Mouse (Mus musculus) liver, embryonic 15.5 days (tissue): ENCODE data around the gene Gm37240. TPM values are rescaled to one million over a fixed set of nuclear protein-coding genes. Genes with fewer than 3 reads are reported as not detected.

ENCODE experiments used
- ATAC-seq: fragments of 200-750 bp; cut with Nextera tagmentation; 2 replicates; pipeline ENCODE4 v1.8.0; 2017; ENCODE audit warnings: moderate number of reproducible peaks, mild to moderate bottlenecking, moderate library complexity; ENCODE audit not compliant: insufficient read depth
- H3K27ac ChIP-seq: fragments of 300-500 bp; sonication (generic); replicated peaks from 2 replicates; pipeline ENCODE4 v1.5.1; 2015; ENCODE audit warnings: mild to moderate bottlenecking, inconsistent platforms
- H3K27me3 ChIP-seq: fragments of 300-500 bp; sonication (generic); 2 replicates; pipeline ENCODE4 v1.6.1; 2015; ENCODE audit warnings: mild to moderate bottlenecking, inconsistent platforms
- H3K36me3 ChIP-seq: fragments of 300-500 bp; sonication (generic); replicated peaks from 2 replicates; pipeline ENCODE4 v1.6.1; 2015; ENCODE audit warnings: moderate library complexity, mild to moderate bottlenecking, inconsistent platforms
- H3K4me1 ChIP-seq: fragments of 300-500 bp; sonication (generic); replicated peaks from 2 replicates; pipeline ENCODE4 v1.6.1; 2015; ENCODE audit warnings: inconsistent platforms
- H3K4me2 ChIP-seq: fragments of 300-500 bp; sonication (generic); 2 replicates; pipeline ENCODE4 v1.6.1; 2015; ENCODE audit warnings: moderate library complexity, mild to moderate bottlenecking, inconsistent platforms
- H3K4me3 ChIP-seq: fragments of 300-500 bp; sonication (generic); replicated peaks from 2 replicates; pipeline ENCODE4 v1.5.1; 2015; ENCODE audit warnings: mild to moderate bottlenecking, inconsistent platforms
- H3K9ac ChIP-seq: fragments of 300-500 bp; sonication (generic); 2 replicates; pipeline ENCODE4 v1.6.1; 2015; ENCODE audit warnings: moderate library complexity, mild to moderate bottlenecking, inconsistent platforms
- H3K9me3 ChIP-seq: fragments of 300-500 bp; sonication (generic); replicated peaks from 2 replicates; pipeline ENCODE4 v1.6.1; 2016; ENCODE audit warnings: inconsistent platforms
- WGBS: fragments of 180-500 bp; shearing (Covaris S2); methylation state at CpG from one replicate; pipeline ENCODE4 v1.1.7; 2015; ENCODE audit warnings: mixed read lengths; ENCODE audit not compliant: insufficient replicate concordance; 5-methylcytosine and 5-hydroxymethylcytosine counted together
- polyA plus RNA-seq: library from polyadenylated mRNA; unstranded; fragments of >200 nt; fragmentation: Nextera tagmentation; extraction: Ambion mirVana; gene quantifications from 2 replicates; pipeline ENCODE4 v1.2.1, GENCODE M21; 2015

Gene Gm37240
- polyA plus RNA-seq, 1 experiment from 2014 or later: 0.24 TPM

- Histone ChIP-seq H3K27me3 (no peaks in the 10 kb centered on the region), H3K36me3 (no peaks in the 10 kb centered on the region), H3K4me3 (no peak overlapping the region), H3K27ac (no peak overlapping the region), H3K9me3 (no peaks in the 10 kb centered on the region), H3K4me2 (no peak overlapping the region), H3K4me1 (no peaks in the 10 kb centered on the region), H3K9ac (no peak overlapping the region)
- ATAC-seq: no peak
- 73% methylated on average over 6 of the region's 6 CpGs for whole genome bisulfite sequencing
Measured at GRCm38 (mm10) chr3:85021816-85022215, 865.5 kb downstream of the Gm37240 start.

- Histone ChIP-seq H3K27ac (no peak overlapping the region), H3K9ac (no peak overlapping the region), H3K27me3 (no peaks in the 10 kb centered on the region), H3K36me3 (no peaks in the 10 kb centered on the region), H3K9me3 (no peaks in the 10 kb centered on the region), H3K4me2 (no peak overlapping the region), H3K4me3 (no peak overlapping the region), H3K4me1 (no peaks in the 10 kb centered on the region)
- ATAC-seq: no peak
Measured at GRCm38 (mm10) chr3:85020137-85020536, 867.2 kb downstream of the Gm37240 start.

- no peaks in the 10 kb centered on the region for H3K27me3 ChIP-seq
- no peak overlapping the region for H3K4me3 ChIP-seq
- ATAC-seq: no peak
- no peaks in the 10 kb centered on the region for H3K36me3 ChIP-seq
- no peaks in the 10 kb centered on the region for H3K9me3 ChIP-seq
- H3K27ac ChIP-seq: no peak overlapping the region
- 63% methylated on average over 9 of the region's 9 CpGs for WGBS
- H3K9ac ChIP-seq: no peak overlapping the region
- H3K4me2 ChIP-seq: no peak overlapping the region
- H3K4me1 ChIP-seq: no peaks in the 10 kb centered on the region
Measured at GRCm38 (mm10) chr3:85015667-85016066, 871.7 kb downstream of the Gm37240 start.

GRCm38 (mm10) chr3:85012889-85013288, 874.4 kb downstream of the Gm37240 start:
- Histone ChIP-seq H3K27ac (no peak overlapping the region), H3K4me1 (no peaks in the 10 kb centered on the region), H3K9me3 (no peaks in the 10 kb centered on the region), H3K27me3 (no peaks in the 10 kb centered on the region), H3K4me2 (no peak overlapping the region), H3K9ac (no peak overlapping the region), H3K36me3 (no peaks in the 10 kb centered on the region), H3K4me3 (no peak overlapping the region)
- 61% methylated on average over 6 of the region's 6 CpGs for WGBS
- ATAC-seq: no peak

GRCm38 (mm10) chr3:85005257-85005656, 882.1 kb downstream of the Gm37240 start:
- no peak overlapping the region for H3K4me2 ChIP-seq
- no peaks in the 10 kb centered on the region for H3K9me3 ChIP-seq
- no peaks in the 10 kb centered on the region for H3K4me1 ChIP-seq
- no peaks in the 10 kb centered on the region for H3K27me3 ChIP-seq
- no peak for ATAC-seq
- no peak overlapping the region for H3K4me3 ChIP-seq
- H3K9ac ChIP-seq: no peak overlapping the region
- H3K27ac ChIP-seq: no peak overlapping the region
- 63% methylated on average over 2 of the region's 2 CpGs for WGBS
- H3K36me3 ChIP-seq: no peaks in the 10 kb centered on the region

- Histone ChIP-seq H3K9me3 (no peaks in the 10 kb centered on the region), H3K4me3 (no peak overlapping the region), H3K27ac (no peak overlapping the region), H3K4me2 (no peak overlapping the region), H3K4me1 (no peaks in the 10 kb centered on the region), H3K9ac (no peak overlapping the region), H3K27me3 (no peaks in the 10 kb centered on the region), H3K36me3 (no peaks in the 10 kb centered on the region)
- 70% methylated on average over 4 of the region's 4 CpGs for WGBS
- ATAC-seq: no peak
Measured at GRCm38 (mm10) chr3:84988880-84989279, 898.4 kb downstream of the Gm37240 start.

GRCm38 (mm10) chr3:84985121-84985625, 902.1 kb downstream of the Gm37240 start:
- Histone ChIP-seq H3K9ac (no peak overlapping the region), H3K4me2 (no peak overlapping the region), H3K9me3 (no peaks in the 10 kb centered on the region), H3K4me3 (no peak overlapping the region), H3K4me1 (no peaks in the 10 kb centered on the region), H3K36me3 (no peaks in the 10 kb centered on the region), H3K27ac (no peak overlapping the region), H3K27me3 (no peaks in the 10 kb centered on the region)
- ATAC-seq: no peak
- WGBS: 75% methylated on average over 8 of the region's 8 CpGs

GRCm38 (mm10) chr3:84982688-84983087, 904.6 kb downstream of the Gm37240 start:
- no peak overlapping the region for H3K27ac ChIP-seq
- no peak overlapping the region for H3K4me3 ChIP-seq
- no peak overlapping the region for H3K9ac ChIP-seq
- H3K27me3 ChIP-seq: no peaks in the 10 kb centered on the region
- H3K4me1 ChIP-seq: no peaks in the 10 kb centered on the region
- H3K4me2 ChIP-seq: no peak overlapping the region
- H3K36me3 ChIP-seq: peaks cover 10% of the 10 kb centered on the region
- ATAC-seq: no peak
- no peaks in the 10 kb centered on the region for H3K9me3 ChIP-seq
- 67% methylated on average over 4 of the region's 4 CpGs for WGBS

- Histone ChIP-seq H3K4me1 (no peaks in the 10 kb centered on the region), H3K9me3 (no peaks in the 10 kb centered on the region), H3K4me2 (no peak overlapping the region), H3K36me3 (peaks cover 30% of the 10 kb centered on the region), H3K27ac (no peak overlapping the region), H3K27me3 (no peaks in the 10 kb centered on the region), H3K9ac (no peak overlapping the region), H3K4me3 (no peak overlapping the region)
- no peak for ATAC-seq
- 85% methylated on average over 2 of the region's 2 CpGs for WGBS
Measured at GRCm38 (mm10) chr3:84980158-84980557, 907.2 kb downstream of the Gm37240 start.

GRCm38 (mm10) chr3:84978676-84979075, 908.6 kb downstream of the Gm37240 start:
- no peaks in the 10 kb centered on the region for H3K27me3 ChIP-seq
- H3K36me3 ChIP-seq: peaks cover 35% of the 10 kb centered on the region
- no peak overlapping the region for H3K9ac ChIP-seq
- ATAC-seq: no peak
- no peak overlapping the region for H3K4me2 ChIP-seq
- no peak overlapping the region for H3K27ac ChIP-seq
- H3K4me3 ChIP-seq: no peak overlapping the region
- no peaks in the 10 kb centered on the region for H3K4me1 ChIP-seq
- WGBS: 86% methylated on average over 11 of the region's 11 CpGs
- no peaks in the 10 kb centered on the region for H3K9me3 ChIP-seq

- ATAC-seq: no peak
- no peaks in the 10 kb centered on the region for H3K27me3 ChIP-seq
- WGBS: 87% methylated on average over 9 of the region's 9 CpGs
- no peak overlapping the region for H3K4me3 ChIP-seq
- H3K4me2 ChIP-seq: no peak overlapping the region
- no peak overlapping the region for H3K27ac ChIP-seq
- peaks cover 39% of the 10 kb centered on the region for H3K36me3 ChIP-seq
- no peaks in the 10 kb centered on the region for H3K9me3 ChIP-seq
- no peak overlapping the region for H3K9ac ChIP-seq
- H3K4me1 ChIP-seq: no peaks in the 10 kb centered on the region
Measured at GRCm38 (mm10) chr3:84974193-84974592, 913.1 kb downstream of the Gm37240 start.

GRCm38 (mm10) chr3:84972881-84973280, 914.4 kb downstream of the Gm37240 start:
- Histone ChIP-seq H3K4me2 (no peak overlapping the region), H3K27me3 (no peaks in the 10 kb centered on the region), H3K36me3 (peaks cover 35% of the 10 kb centered on the region), H3K4me3 (no peak overlapping the region), H3K9me3 (no peaks in the 10 kb centered on the region), H3K9ac (no peak overlapping the region), H3K4me1 (no peaks in the 10 kb centered on the region), H3K27ac (no peak overlapping the region)
- ATAC-seq: no peak
- WGBS: 84% methylated on average over 2 of the region's 2 CpGs
